Mouse (Mus musculus): ENCODE results near the gene Zscan26.
A peak's percentile ranks its signal among the peaks of the same experiment; 100 is the strongest.
"Not testable (repeated sequence)": the region's sequence is repeated elsewhere in the genome, so short reads cannot be mapped to it uniquely, and the experiment has no call there.

Zscan26 gene

GRCm38 (mm10) chr13:21453449-21453848, at the start of gene Zscan26:
Gene Zscan26, minus strand, starts transcription at chr13:21453730.
- DNase-seq = peak; percentile 85

- DNase-seq = no peak
Measured at GRCm38 (mm10) chr13:21502296-21502695, 48.8 kb upstream of the Zscan26 start.

GRCm38 (mm10) chr13:21501182-21501581, 47.7 kb upstream of the Zscan26 start, which contains the start of gene Gm11273:
Gene Gm11273, minus strand, starts transcription at chr13:21501418.
- not testable (repeated sequence) for DNase-seq

GRCm38 (mm10) chr13:21495080-21495479, 41.5 kb upstream of the Zscan26 start, which contains the start of gene AK157302:
Gene AK157302, plus strand, starts transcription at chr13:21495223.
- DNase-seq = no peak

- DNase-seq = no peak
Measured at GRCm38 (mm10) chr13:21492847-21493246, 39.3 kb upstream of the Zscan26 start.

GRCm38 (mm10) chr13:21486881-21487280, 33.4 kb upstream of the Zscan26 start:
- no peak for DNase-seq

- DNase-seq = peak; percentile 51
Measured at GRCm38 (mm10) chr13:21478759-21479670, 25.5 kb upstream of the Zscan26 start, which contains the start of the genes Zkscan4 and Gm10065. Gene Zkscan4, plus strand, starts transcription at chr13:21478907. Gene Gm10065, minus strand, starts transcription at chr13:21479441.

- DNase-seq = no peak
Measured at GRCm38 (mm10) chr13:21472427-21472826, 18.9 kb upstream of the Zscan26 start.

- DNase-seq = no peak
Measured at GRCm38 (mm10) chr13:21469097-21469496, 15.6 kb upstream of the Zscan26 start.

- peak; percentile 73 for DNase-seq
Measured at GRCm38 (mm10) chr13:21468061-21469019, 14.8 kb upstream of the Zscan26 start, which contains the start of gene Nkapl. Gene Nkapl, minus strand, starts transcription at chr13:21468509.

- no peak for DNase-seq
Measured at GRCm38 (mm10) chr13:21467336-21467735, 13.8 kb upstream of the Zscan26 start.

- DNase-seq = not testable (repeated sequence)
Measured at GRCm38 (mm10) chr13:21462516-21462915, 9.0 kb upstream of the Zscan26 start.

- no peak for DNase-seq
Measured at GRCm38 (mm10) chr13:21456347-21456746, 2.8 kb upstream of the Zscan26 start.

GRCm38 (mm10) chr13:21454133-21454532, 603 bp upstream of the Zscan26 start:
- DNase-seq = no peak

GRCm38 (mm10) chr13:21453042-21453441, 488 bp downstream of the Zscan26 start:
- DNase-seq = no peak

GRCm38 (mm10) chr13:21447856-21448614, 5.5 kb downstream of the Zscan26 start:
- no peak for DNase-seq

GRCm38 (mm10) chr13:21446796-21447195, 6.7 kb downstream of the Zscan26 start:
- DNase-seq = no peak

GRCm38 (mm10) chr13:21441207-21441572, 12.3 kb downstream of the Zscan26 start:
- DNase-seq = no peak

GRCm38 (mm10) chr13:21440503-21441206, 12.9 kb downstream of the Zscan26 start, which contains the start of gene Pgbd1:
Gene Pgbd1, minus strand, starts transcription at chr13:21441058.
- peak; percentile 72 for DNase-seq

- no peak for DNase-seq
Measured at GRCm38 (mm10) chr13:21435476-21435875, 18.1 kb downstream of the Zscan26 start.

- no peak for DNase-seq
Measured at GRCm38 (mm10) chr13:21427631-21428030, 25.9 kb downstream of the Zscan26 start.
